ENCODE assay signal across 9 mouse cellular contexts in the genomic region with DNA sequence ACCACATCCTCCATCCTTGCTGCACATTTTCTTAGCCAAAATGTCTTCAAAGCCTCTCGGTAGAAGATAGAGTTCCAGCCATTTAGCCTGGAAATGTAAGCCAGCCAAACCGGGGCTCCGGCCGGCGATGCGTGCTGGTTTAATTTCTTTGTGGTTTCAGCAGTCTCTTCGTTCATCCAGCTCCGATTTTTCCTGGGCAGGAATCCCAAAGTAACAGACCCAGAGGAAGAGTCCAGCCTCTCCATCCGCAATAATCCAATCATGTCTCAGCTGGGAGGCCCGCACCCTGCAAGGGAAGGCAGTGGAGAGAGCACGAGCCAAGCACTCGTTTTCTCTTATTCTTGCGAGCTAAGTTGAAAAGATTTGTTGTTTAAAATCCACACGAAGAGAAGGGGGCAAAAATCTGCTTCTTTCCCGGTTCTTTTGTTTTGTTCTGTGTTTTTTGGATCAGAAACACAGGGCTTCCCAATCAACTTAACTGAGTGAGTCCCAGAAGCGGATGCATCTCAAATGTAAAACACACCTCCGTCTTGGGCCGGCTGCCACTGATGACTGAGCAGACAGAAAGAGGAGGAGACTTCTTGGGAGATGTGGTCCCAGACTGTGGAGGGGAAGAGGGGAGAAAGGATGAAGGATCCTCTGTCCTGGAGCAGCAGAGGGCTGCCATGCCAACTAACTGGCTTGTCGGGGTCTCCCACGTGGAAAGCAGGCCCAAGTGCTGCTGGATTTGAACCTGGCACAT.
A peak's percentile ranks its signal among the peaks of the same experiment; 100 is the strongest.
DNase-seq lines count a peak whose midpoint lies in the region; ATAC-seq lines count a peak whose summit lies in the region.
"Had no signal": no experiment of that assay in that cellular context is flagged by ENCODE, and none has a peak within 500 bp of the region (broad histone marks: within the 10 kb centered on the region; RNA-seq: fewer than 3 reads in every experiment).

No protein-coding gene starts in this region.

- H3K27ac ChIP-seq in kidney, embryonic 15.5 days, result peak overlapping the region; percentile 55
- no peak overlapping the region for H3K27ac ChIP-seq in liver, embryonic 11.5 days (ENCODE audit: low read depth, low read length)

- 50% methylated on average over 20 of the region's 20 CpGs for WGBS in kidney, embryonic 15.5 days
- 81% methylated on average over 20 of the region's 20 CpGs for WGBS in liver, embryonic 11.5 days

- no peaks in the 10 kb centered on the region for H3K36me3 ChIP-seq in kidney, embryonic 15.5 days
- no peaks in the 10 kb centered on the region for H3K36me3 ChIP-seq in liver, embryonic 11.5 days (ENCODE audit: control insufficient read depth, insufficient read depth, low read length)

- peaks cover 8% of the 10 kb centered on the region; the same call in 1 of the 2 replicates for H3K4me1 ChIP-seq in kidney, embryonic 15.5 days
- no peaks in the 10 kb centered on the region for H3K4me1 ChIP-seq in liver, embryonic 11.5 days (replicated peaks; ENCODE audit: control insufficient read depth, insufficient read depth, low read length)
- H3K4me1 ChIP-seq: megakaryocyte, embryonic 14.5 days had no signal

- intact Hi-C loops in gastrocnemius, postnatal 14 days (cut with DNase I; ENCODE audit: low total_unique reads), result no loop called here

- no peak overlapping the region for H3K4me2 ChIP-seq in kidney, embryonic 15.5 days
- no peak overlapping the region for H3K4me2 ChIP-seq in liver, embryonic 11.5 days

- H3K4me3 ChIP-seq in kidney, embryonic 15.5 days (replicated peaks), result no peak overlapping the region
- no peak overlapping the region for H3K4me3 ChIP-seq in liver, embryonic 11.5 days (ENCODE audit: low read depth, low read length)
- H3K4me3 ChIP-seq: megakaryocyte, embryonic 14.5 days had no signal

- no peak overlapping the region for H3K9ac ChIP-seq in kidney, embryonic 15.5 days
- H3K9ac ChIP-seq in liver, embryonic 11.5 days (ENCODE audit: low read depth, low read length), result no peak overlapping the region

- DNase-seq in kidney, adult 8-10 months, result no peak
- DNase-seq in cerebellum, adult 8-10 months, result peak; percentile 19
- DNase-seq in gastrocnemius, postnatal 14 days, result peak; percentile 63
- peak; percentile 26 to 30 for DNase-seq in layer of hippocampus, postnatal 36 days
- DNase-seq in testis, postnatal 10 days (ENCODE audit: low spot score), result peak; percentile 47
- no peak for DNase-seq in liver, embryonic 11.5 days (ENCODE audit: low spot score)
- no peak for DNase-seq in embryo, embryonic 11 days

- no peaks in the 10 kb centered on the region for H3K27me3 ChIP-seq in kidney, embryonic 15.5 days
- no peaks in the 10 kb centered on the region for H3K27me3 ChIP-seq in liver, embryonic 11.5 days (replicated peaks; ENCODE audit: control insufficient read depth, insufficient read depth, low read length)
- H3K27me3 ChIP-seq: megakaryocyte, embryonic 14.5 days had no signal

- ATAC-seq in kidney, embryonic 15.5 days (replicated peaks; ENCODE audit: low FRiP score), result no peak
- no peak for ATAC-seq in liver, embryonic 11.5 days (replicated peaks; ENCODE audit: low FRiP score)

- no peaks in the 10 kb centered on the region for H3K9me3 ChIP-seq in kidney, embryonic 15.5 days (replicated peaks)
- H3K9me3 ChIP-seq in liver, embryonic 11.5 days (ENCODE audit: control insufficient read depth, low read length), result no peaks in the 10 kb centered on the region; the same call in 1 of the 2 replicates

Comparison
In these comparisons a context has a peak if more than half of its experiments do, and no peak if none do; other contexts are left out.
1. DNase-seq: peak in cerebellum, adult 8-10 months (single experiment), gastrocnemius, postnatal 14 days (single experiment), layer of hippocampus, postnatal 36 days (2 of 2) and testis, postnatal 10 days (single experiment); none in kidney, adult 8-10 months (0 of 2), liver, embryonic 11.5 days (single experiment) and embryo, embryonic 11 days (single experiment).